Mouse (Mus musculus) kidney, adult 18-20 months (tissue): ENCODE results near the gene Il6ra.
A peak's percentile ranks its signal among the peaks of the same experiment; 100 is the strongest.

Experiments
- DNase-seq: peaks from one replicate; pipeline ENCODE4 v3.0.0; 2021

Gene Il6ra

GRCm38 (mm10) chr3:89912543-89913391 lies at the start of gene Il6ra:
Il6ra (minus strand) TSS chr3:89913196.
- DNase-seq, result peak; percentile 86

- DNase-seq, result peak; percentile 25
Measured at GRCm38 (mm10) chr3:89962059-89962750, 49.2 kb upstream of the Il6ra start.

GRCm38 (mm10) chr3:89961436-89961835 lies 48.4 kb upstream of the Il6ra start:
- DNase-seq, result no peak

GRCm38 (mm10) chr3:89960469-89960868 lies 47.5 kb upstream of the Il6ra start:
- peak; percentile 92 for DNase-seq

- no peak for DNase-seq
Measured at GRCm38 (mm10) chr3:89959435-89959834, 46.4 kb upstream of the Il6ra start.

- no peak for DNase-seq
Measured at GRCm38 (mm10) chr3:89957880-89958279, 44.9 kb upstream of the Il6ra start.

- DNase-seq, result no peak
Measured at GRCm38 (mm10) chr3:89956177-89956971, 43.4 kb upstream of the Il6ra start.

GRCm38 (mm10) chr3:89953420-89953819 lies 40.4 kb upstream of the Il6ra start:
- peak; percentile 80 for DNase-seq

- DNase-seq, result no peak
Measured at GRCm38 (mm10) chr3:89948655-89949054, 35.7 kb upstream of the Il6ra start.

- no peak for DNase-seq
Measured at GRCm38 (mm10) chr3:89948021-89948420, 35.0 kb upstream of the Il6ra start.

- no peak for DNase-seq
Measured at GRCm38 (mm10) chr3:89945026-89945425, 32.0 kb upstream of the Il6ra start.

- DNase-seq, result no peak
Measured at GRCm38 (mm10) chr3:89942894-89943293, 29.9 kb upstream of the Il6ra start.

GRCm38 (mm10) chr3:89936495-89936894 lies 23.5 kb upstream of the Il6ra start:
- no peak for DNase-seq

GRCm38 (mm10) chr3:89932925-89933324 lies 19.9 kb upstream of the Il6ra start:
- no peak for DNase-seq

- no peak for DNase-seq
Measured at GRCm38 (mm10) chr3:89928956-89929355, 16.0 kb upstream of the Il6ra start.

- DNase-seq, result no peak
Measured at GRCm38 (mm10) chr3:89926440-89926839, 13.4 kb upstream of the Il6ra start.

GRCm38 (mm10) chr3:89920711-89921110 lies 7.7 kb upstream of the Il6ra start:
- no peak for DNase-seq

- no peak for DNase-seq
Measured at GRCm38 (mm10) chr3:89917408-89917807, 4.4 kb upstream of the Il6ra start.

- DNase-seq, result no peak
Measured at GRCm38 (mm10) chr3:89916622-89917021, 3.6 kb upstream of the Il6ra start.

GRCm38 (mm10) chr3:89914700-89915099 lies 1.7 kb upstream of the Il6ra start:
- DNase-seq, result no peak

- DNase-seq, result no peak
Measured at GRCm38 (mm10) chr3:89912108-89912542, 871 bp downstream of the Il6ra start.

- peak; percentile 10 for DNase-seq
Measured at GRCm38 (mm10) chr3:89911207-89911606, 1.8 kb downstream of the Il6ra start.
